Mouse (Mus musculus): ENCODE measurements around the gene Bicd2. TPM values are rescaled to one million over a fixed set of nuclear protein-coding genes. Genes with fewer than 3 reads are reported as not detected.

Gene Bicd2
- 7.4 and 7.6 TPM in 2 replicates for total RNA-seq (2014; rRNA removed)
- 6.2 and 8.7 TPM in 2 replicates for polyA plus RNA-seq (2012; rRNA removed)

GRCm38 (mm10) chr13:49341012-49341830 lies at the start of gene Bicd2:
TSS of gene Bicd2 (plus strand) at chr13:49341585.
- Histone ChIP-seq H3K79me2 (ENCODE audit: control insufficient read depth, insufficient read depth, low read length) (peaks cover 38% of the 10 kb centered on the region), H3K9ac (ENCODE audit: low read depth, low read length) (peak within 1 kb of the TSS; percentile 87), H3K4me1 (ENCODE audit: control insufficient read depth, insufficient read depth, low read length) (peaks cover 10% of the 10 kb centered on the region), H3K36me3 (ENCODE audit: control insufficient read depth, insufficient read depth, low read length) (no peaks in the 10 kb centered on the region), H3K27me3 (ENCODE audit: control insufficient read depth, insufficient read depth, low read length) (no peaks in the 10 kb centered on the region), H3K27ac (replicated peaks; ENCODE audit: insufficient read depth, low read depth, low read length) (peak within 1 kb of the TSS; percentile 24), H3K4me3 (ENCODE audit: insufficient read depth, low read depth, low read length) (peak within 1 kb of the TSS; percentile 91)
- WGBS = under 1% methylated on average over 70 of the region's 74 CpGs
- TF ChIP-seq POLR2A (IDR thresholded peaks at IDR 0.05; ENCODE audit: extremely low read depth, insufficient read depth, low read length) = peak; percentile 43; the same call in 1 of the 2 replicates
- no peak for TF ChIP-seq CTCF (IDR thresholded peaks at IDR 0.05; ENCODE audit: low read depth, low read length)
- DNase-seq (ENCODE audit: extremely low read depth, low read depth, low spot score) = peak; percentile 95

- no peaks in the 10 kb centered on the region for H3K27me3 ChIP-seq (ENCODE audit: control insufficient read depth, insufficient read depth, low read length)
- H3K4me1 ChIP-seq (ENCODE audit: control insufficient read depth, insufficient read depth, low read length) = no peaks in the 10 kb centered on the region
- H3K36me3 ChIP-seq (ENCODE audit: control insufficient read depth, insufficient read depth, low read length) = no peaks in the 10 kb centered on the region
- H3K27ac ChIP-seq (replicated peaks; ENCODE audit: insufficient read depth, low read depth, low read length) = no peak overlapping the region
- H3K4me3 ChIP-seq (ENCODE audit: insufficient read depth, low read depth, low read length) = no peak overlapping the region
- no peaks in the 10 kb centered on the region for H3K79me2 ChIP-seq (ENCODE audit: control insufficient read depth, insufficient read depth, low read length)
- WGBS = 83% methylated on average over 6 of the region's 6 CpGs
- no peak for DNase-seq (ENCODE audit: extremely low read depth, low read depth, low spot score)
- TF ChIP-seq CTCF (IDR thresholded peaks at IDR 0.05; ENCODE audit: low read depth, low read length) (no peak), POLR2A (IDR thresholded peaks at IDR 0.05; ENCODE audit: extremely low read depth, insufficient read depth, low read length) (no peak)
- no peak overlapping the region for H3K9ac ChIP-seq (ENCODE audit: low read depth, low read length)
These were observed 49.4 kb upstream of the Bicd2 start for GRCm38 (mm10) chr13:49291949-49292348.

GRCm38 (mm10) chr13:49294108-49294507 lies 47.3 kb upstream of the Bicd2 start:
- TF ChIP-seq CTCF (IDR thresholded peaks at IDR 0.05; ENCODE audit: low read depth, low read length) (no peak), POLR2A (IDR thresholded peaks at IDR 0.05; ENCODE audit: extremely low read depth, insufficient read depth, low read length) (no peak)
- Histone ChIP-seq H3K79me2 (ENCODE audit: control insufficient read depth, insufficient read depth, low read length) (no peaks in the 10 kb centered on the region), H3K27ac (replicated peaks; ENCODE audit: insufficient read depth, low read depth, low read length) (no peak overlapping the region), H3K4me1 (ENCODE audit: control insufficient read depth, insufficient read depth, low read length) (no peaks in the 10 kb centered on the region), H3K4me3 (ENCODE audit: insufficient read depth, low read depth, low read length) (no peak overlapping the region), H3K27me3 (ENCODE audit: control insufficient read depth, insufficient read depth, low read length) (no peaks in the 10 kb centered on the region), H3K9ac (ENCODE audit: low read depth, low read length) (no peak overlapping the region), H3K36me3 (ENCODE audit: control insufficient read depth, insufficient read depth, low read length) (no peaks in the 10 kb centered on the region)
- 83% methylated on average over 9 of the region's 9 CpGs for WGBS
- no peak for DNase-seq (ENCODE audit: extremely low read depth, low read depth, low spot score)

- 88% methylated on average over 7 of the region's 7 CpGs for WGBS
- Histone ChIP-seq H3K4me3 (ENCODE audit: insufficient read depth, low read depth, low read length) (no peak overlapping the region), H3K9ac (ENCODE audit: low read depth, low read length) (no peak overlapping the region), H3K27ac (replicated peaks; ENCODE audit: insufficient read depth, low read depth, low read length) (no peak overlapping the region), H3K27me3 (ENCODE audit: control insufficient read depth, insufficient read depth, low read length) (no peaks in the 10 kb centered on the region), H3K36me3 (ENCODE audit: control insufficient read depth, insufficient read depth, low read length) (no peaks in the 10 kb centered on the region), H3K4me1 (ENCODE audit: control insufficient read depth, insufficient read depth, low read length) (no peaks in the 10 kb centered on the region), H3K79me2 (ENCODE audit: control insufficient read depth, insufficient read depth, low read length) (no peaks in the 10 kb centered on the region)
- no peak for TF ChIP-seq POLR2A (IDR thresholded peaks at IDR 0.05; ENCODE audit: extremely low read depth, insufficient read depth, low read length)
- no peak for DNase-seq (ENCODE audit: extremely low read depth, low read depth, low spot score)
These were observed 45.1 kb upstream of the Bicd2 start for GRCm38 (mm10) chr13:49296270-49296669.

- peak; percentile 24 for DNase-seq (ENCODE audit: extremely low read depth, low read depth, low spot score)
- H3K4me3 ChIP-seq (ENCODE audit: insufficient read depth, low read depth, low read length) = no peak overlapping the region
- H3K36me3 ChIP-seq (ENCODE audit: control insufficient read depth, insufficient read depth, low read length) = no peaks in the 10 kb centered on the region
- H3K79me2 ChIP-seq (ENCODE audit: control insufficient read depth, insufficient read depth, low read length) = no peaks in the 10 kb centered on the region
- H3K27ac ChIP-seq (replicated peaks; ENCODE audit: insufficient read depth, low read depth, low read length) = no peak overlapping the region
- H3K9ac ChIP-seq (ENCODE audit: low read depth, low read length) = no peak overlapping the region
- no peaks in the 10 kb centered on the region for H3K27me3 ChIP-seq (ENCODE audit: control insufficient read depth, insufficient read depth, low read length)
- 60% methylated on average over 14 of the region's 14 CpGs for WGBS
- no peak for TF ChIP-seq CTCF (IDR thresholded peaks at IDR 0.05; ENCODE audit: low read depth, low read length)
- no peak for TF ChIP-seq POLR2A (IDR thresholded peaks at IDR 0.05; ENCODE audit: extremely low read depth, insufficient read depth, low read length)
- H3K4me1 ChIP-seq (ENCODE audit: control insufficient read depth, insufficient read depth, low read length) = no peaks in the 10 kb centered on the region
These were observed 42.6 kb upstream of the Bicd2 start for GRCm38 (mm10) chr13:49298514-49299381.

Measured in liver, adult 2 months (tissue).